Mouse (Mus musculus) induced T-regulatory cell, adult 2 months (primary cell): ENCODE measurements around the gene Ly6g6e.

Experiments used
- DNase-seq: peaks from one replicate; pipeline ENCODE4 v3.0.0-alpha.2; 2012; ENCODE audit warnings: low read depth

Ly6g6e gene

GRCm38 (mm10) chr17:35049561-35050016 lies 27.1 kb upstream of the Ly6g6e start, which contains the start of gene Clic1:
TSS of gene Clic1 (plus strand) at chr17:35049966.
- DNase-seq = peak; percentile 72

- peak; percentile 85 for DNase-seq
Observed at GRCm38 (mm10) chr17:35050126-35050750, 26.5 kb upstream of the Ly6g6e start.

GRCm38 (mm10) chr17:35051156-35052086 lies 25.3 kb upstream of the Ly6g6e start:
- peak; percentile 90 for DNase-seq

DNA sequence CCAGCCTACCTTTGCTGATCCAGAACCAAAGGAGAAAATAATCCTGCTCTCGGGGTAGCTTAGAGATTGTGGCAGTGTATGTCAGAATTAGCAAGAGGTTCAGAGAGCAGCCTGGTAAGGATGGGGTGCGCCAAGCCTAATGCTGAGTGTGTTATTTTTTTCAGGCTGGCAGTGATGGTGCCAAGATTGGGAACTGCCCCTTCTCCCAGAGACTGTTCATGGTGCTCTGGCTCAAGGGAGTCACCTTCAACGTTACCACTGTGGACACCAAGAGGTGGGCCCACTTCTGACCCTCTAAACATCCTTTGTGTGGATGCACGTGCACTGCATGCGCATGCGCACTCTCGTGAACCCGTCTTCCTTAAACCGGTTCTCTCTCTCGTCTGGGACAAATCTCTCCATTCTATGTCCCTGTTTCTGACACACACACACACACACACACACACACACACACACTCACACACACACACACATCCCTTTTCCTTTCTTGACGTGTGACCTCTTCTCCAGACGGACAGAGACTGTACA lies 24.4 kb upstream of the Ly6g6e start:
- DNase-seq = no peak

DNA sequence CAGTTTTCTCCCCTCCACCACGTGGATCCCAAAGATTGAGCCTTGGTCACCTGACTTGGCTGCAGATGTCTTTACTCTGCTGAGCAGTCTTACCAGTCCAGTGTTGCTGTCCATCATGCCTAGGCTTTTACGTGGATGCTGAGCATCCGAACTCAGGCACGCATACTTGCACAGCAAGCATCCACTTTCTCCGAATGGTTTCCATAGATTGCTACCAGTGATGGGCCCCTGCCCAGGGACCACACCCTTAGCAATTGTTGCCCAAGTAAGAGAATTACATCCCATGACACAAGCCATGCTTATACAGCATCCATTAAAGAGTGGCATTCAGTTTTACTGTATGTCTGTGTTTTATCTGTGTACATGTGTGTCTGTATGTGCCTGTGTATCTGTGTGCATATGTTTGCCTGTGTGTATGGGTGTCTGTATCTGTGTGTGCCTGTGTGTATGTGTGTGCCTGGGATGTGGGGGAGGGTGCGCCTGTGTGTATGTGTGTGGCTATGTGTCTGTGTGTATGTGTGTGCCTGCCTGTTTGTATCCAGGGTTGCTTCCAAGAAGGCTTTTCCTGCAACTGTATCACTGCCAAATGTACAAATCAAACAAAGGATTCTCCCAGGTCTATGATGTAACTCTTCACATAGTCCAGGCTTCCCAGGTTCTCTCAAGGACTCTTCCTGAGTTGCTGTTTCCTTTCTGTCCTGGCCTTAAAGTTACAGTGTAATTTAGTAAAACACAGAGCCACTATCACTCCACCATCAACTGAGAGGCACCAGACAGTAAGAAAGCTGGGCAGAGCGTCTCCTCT lies 20.8 kb upstream of the Ly6g6e start:
- DNase-seq = no peak

DNA sequence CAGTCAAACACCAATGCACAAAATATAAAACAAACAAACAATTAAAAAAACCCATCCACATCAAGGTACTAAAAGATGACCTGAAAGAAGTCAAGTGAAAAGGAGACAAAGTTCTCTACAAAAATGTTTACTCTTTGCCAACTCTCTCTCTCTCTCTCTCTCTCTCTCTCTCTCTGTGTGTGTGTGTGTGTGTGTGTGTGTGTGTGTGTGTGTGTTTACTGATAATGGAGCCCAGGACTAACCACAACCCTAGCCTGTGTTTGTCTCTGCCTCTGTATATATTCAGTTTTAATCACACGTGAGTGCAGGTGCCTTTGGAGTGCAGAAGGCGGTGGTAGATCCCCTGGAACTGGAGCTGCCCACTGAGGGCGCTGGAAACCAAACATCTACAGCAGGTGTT lies 19.6 kb upstream of the Ly6g6e start:
- no peak for DNase-seq

GRCm38 (mm10) chr17:35058316-35058715 lies 18.4 kb upstream of the Ly6g6e start:
- no peak for DNase-seq

DNA sequence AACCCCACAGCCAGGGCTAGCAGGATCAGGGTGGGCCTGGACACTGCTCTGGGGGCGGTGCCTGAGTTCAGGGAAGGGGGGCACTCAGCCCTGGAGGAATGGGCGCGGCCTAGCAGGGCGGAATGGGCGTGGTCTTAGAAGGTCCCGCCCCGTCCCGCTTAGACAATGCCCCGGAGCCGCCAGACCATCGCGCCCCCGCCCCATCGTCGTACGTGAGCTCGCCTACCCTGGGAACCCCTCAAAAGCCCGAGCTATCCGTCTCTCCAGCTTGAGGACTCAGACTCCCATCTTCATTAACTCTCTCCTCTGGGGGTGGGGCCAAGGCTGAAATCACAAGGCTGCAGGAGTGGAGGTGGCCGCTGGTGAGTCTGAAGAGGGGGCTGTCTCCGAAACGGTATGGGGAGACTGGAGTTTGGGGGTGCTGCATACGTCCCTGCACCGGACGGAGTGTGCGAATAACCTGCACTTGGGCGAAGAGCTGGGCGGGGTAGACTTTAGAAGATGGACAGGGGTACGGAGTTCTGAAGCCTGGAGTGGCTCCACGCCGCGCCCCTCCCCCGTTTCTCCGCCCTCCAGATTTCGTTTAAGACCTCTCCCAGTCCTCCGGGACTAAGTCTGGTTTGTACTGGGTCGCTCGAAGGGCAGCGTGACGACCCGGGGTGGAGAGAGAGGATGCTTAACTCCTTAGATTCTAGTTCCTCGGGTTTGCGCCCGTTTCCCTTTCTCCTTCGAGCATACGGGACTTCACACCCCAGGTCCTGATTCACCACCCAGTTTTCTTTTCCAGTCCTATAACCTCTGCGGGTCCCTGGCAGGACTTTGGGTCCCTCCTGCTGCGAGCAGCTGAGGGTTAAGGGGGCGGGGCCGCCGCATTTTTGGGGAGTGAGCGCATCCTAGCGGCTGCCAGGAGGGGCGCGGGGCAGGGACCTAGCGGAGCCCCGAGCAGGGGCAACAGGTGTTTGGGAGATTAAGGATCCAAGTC lies 17.5 kb upstream of the Ly6g6e start, which contains the start of gene Ddah2:
TSS of gene Ddah2 (plus strand) at position 125 of the 982 bp plus-strand sequence.
- DNase-seq = peak; percentile 91

GRCm38 (mm10) chr17:35060071-35060470 lies 16.6 kb upstream of the Ly6g6e start:
- no peak for DNase-seq

GRCm38 (mm10) chr17:35060737-35061297 lies 15.9 kb upstream of the Ly6g6e start:
- DNase-seq = no peak

GRCm38 (mm10) chr17:35061299-35061698 lies 15.4 kb upstream of the Ly6g6e start:
- DNase-seq = no peak

- no peak for DNase-seq
Observed at GRCm38 (mm10) chr17:35063466-35063865, 13.2 kb upstream of the Ly6g6e start.

DNA sequence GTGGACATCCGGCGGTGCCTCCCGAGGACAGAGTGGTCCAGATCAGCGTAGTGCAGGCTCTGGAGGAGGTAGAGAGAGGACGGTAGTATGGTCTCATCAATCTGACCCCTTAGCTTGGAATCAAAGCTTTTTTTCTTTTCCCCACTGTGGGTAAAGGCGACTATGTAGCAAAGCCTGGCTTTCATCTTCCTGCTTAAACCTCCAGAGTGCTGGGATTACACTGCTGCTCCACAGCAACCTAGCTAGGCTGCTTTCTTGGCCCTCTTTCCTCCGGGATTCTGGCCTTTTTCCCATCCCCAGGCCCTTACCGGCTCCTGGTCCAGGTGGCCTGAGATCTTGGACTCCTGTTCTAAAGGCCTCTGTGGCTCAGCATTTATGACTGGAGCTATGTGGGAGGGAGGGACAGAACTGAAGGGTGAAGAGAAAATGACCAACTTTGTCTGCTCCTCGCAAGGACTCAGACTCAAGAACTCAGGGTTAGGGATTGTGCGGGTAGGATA lies 12.3 kb upstream of the Ly6g6e start:
- DNase-seq = no peak

DNA sequence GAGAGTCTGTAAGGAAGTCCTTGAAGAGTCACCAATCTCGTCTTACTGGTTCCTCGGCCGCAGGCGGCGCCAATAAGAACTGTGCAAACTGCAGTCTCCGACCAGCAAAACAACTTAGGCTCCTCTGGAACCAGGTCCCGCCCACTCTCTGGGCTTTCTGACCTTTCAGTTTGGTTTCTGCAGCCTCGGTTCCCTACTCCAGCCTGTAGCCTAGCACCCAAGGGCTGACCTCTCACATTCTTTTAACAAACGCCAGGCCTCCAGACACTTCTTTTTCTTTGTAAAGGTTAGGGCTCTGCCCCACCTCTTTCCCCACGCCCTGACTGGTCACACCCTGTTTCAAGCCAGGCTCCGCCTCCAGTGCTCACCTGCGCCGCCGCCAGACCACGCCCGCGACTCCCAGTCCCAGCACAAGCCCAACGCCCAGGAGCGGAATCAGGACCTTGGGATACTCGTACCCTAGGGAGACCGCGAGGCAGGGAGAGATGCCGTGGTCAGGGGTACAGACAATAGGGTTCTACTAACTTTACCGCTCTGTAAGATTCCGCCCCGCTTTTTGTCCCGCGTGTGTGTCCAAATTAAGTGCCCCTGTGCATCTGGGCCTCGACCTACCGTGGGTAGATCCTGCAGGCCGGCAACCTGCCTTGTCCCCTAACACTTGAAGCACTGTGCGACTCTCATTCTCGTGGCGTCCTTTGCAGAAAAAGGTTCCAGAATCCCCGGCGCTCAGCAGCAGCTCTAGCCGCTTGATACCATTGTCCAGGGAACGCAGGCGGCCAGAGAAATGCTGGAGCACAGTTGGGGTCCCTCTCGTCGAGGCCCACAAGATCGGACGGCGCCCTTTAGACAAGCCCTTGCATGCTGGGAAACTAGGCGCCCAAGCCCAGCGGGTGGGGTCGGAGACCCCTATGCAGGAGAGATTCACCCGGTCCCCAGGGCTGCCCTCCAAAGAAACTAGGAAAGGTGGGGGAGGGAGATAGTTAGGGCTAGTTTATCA lies 11.5 kb upstream of the Ly6g6e start, which contains the start of gene Ly6g6c:
TSS of gene Ly6g6c (plus strand) at position 438 of the 997 bp plus-strand sequence.
- DNase-seq = peak; percentile 66

DNA sequence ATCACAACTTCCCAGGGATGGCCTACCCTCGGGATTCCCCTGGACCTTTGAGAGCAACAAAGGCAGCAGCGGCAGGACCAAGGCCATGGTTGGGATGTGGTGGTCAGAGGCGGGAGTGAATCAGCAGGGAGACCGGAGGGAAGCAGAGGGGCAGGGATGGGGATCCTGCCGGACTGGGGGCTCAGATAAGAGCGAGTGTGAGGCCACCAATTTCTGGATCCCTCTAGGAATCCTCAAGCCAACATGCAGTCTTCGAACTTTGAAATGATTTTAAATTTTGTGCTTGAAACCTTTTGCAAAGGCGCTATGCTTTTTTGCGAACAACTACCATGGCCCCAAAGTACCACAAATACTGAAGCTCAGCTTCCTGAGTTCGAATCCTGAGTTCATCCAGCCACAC lies 10.6 kb upstream of the Ly6g6e start, which contains the start of gene Mpig6b:
TSS of gene Mpig6b (minus strand) at position 101 of the 400 bp plus-strand sequence.
- no peak for DNase-seq

GRCm38 (mm10) chr17:35068213-35068914 lies 8.3 kb upstream of the Ly6g6e start:
- DNase-seq = no peak

- no peak for DNase-seq
Observed at GRCm38 (mm10) chr17:35070556-35071229, 6.0 kb upstream of the Ly6g6e start.
